Mouse (Mus musculus): ENCODE results near the gene Rpl9-ps6. TPM values are rescaled to one million over a fixed set of nuclear protein-coding genes. Genes with fewer than 3 reads are reported as not detected.
"Not testable (repeated sequence)": the region's sequence is repeated elsewhere in the genome, so short reads cannot be mapped to it uniquely, and the experiment has no call there.

Rpl9-ps6 gene
- polyA plus RNA-seq, 1 experiment from 2014 or later = 97.9 TPM

DNA sequence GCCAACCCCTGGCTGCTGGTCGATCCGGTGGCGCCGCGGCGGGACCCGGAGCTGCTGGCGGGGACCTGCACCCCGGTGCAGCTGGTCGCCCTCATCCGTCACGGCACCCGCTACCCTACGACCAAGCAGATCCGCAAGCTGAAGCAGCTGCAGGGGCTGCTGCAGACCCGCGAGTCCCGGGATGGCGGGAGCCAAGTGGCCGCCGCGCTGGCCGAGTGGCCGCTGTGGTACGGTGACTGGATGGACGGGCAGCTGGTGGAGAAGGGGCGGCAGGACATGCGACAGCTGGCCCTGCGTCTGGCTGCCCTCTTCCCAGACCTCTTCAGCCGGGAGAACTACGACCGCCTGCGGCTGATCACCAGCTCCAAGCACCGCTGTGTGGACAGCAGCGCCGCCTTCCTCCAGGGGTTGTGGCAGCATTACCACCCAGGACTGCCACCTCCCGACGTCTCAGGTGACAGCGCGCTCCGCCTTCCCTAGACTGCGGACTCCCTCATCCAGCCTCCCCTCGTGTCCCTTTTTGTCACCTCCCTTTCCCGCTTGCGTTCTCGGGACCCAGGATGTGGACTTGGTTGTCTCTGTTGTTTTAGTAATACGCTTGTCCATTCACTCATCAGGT lies 19.8 kb upstream of the Rpl9-ps6 start:
- Histone ChIP-seq H3K4me1 (ENCODE audit: insufficient read depth, low read length) (peaks cover 24% of the 10 kb centered on the region), H3K27ac (ENCODE audit: low read length) (peak overlapping the region; percentile 88), H3K4me2 (replicated peaks; ENCODE audit: low read depth, low read length) (peak overlapping the region; percentile 64), H3K9ac (replicated peaks; ENCODE audit: low read length) (peak overlapping the region; percentile 78), H3K4me3 (ENCODE audit: low read length) (peak overlapping the region; percentile 83)
- WGBS = under 1% methylated on average over 38 of the region's 47 CpGs
- peak; percentile 92 for ATAC-seq (ENCODE audit: low FRiP score, low TSS enrichment)
- not testable (repeated sequence) for H3K9me3 ChIP-seq (ENCODE audit: low read length); H3K27me3 ChIP-seq (ENCODE audit: insufficient read depth, low read length); H3K36me3 ChIP-seq (ENCODE audit: insufficient read depth, low read length)

DNA sequence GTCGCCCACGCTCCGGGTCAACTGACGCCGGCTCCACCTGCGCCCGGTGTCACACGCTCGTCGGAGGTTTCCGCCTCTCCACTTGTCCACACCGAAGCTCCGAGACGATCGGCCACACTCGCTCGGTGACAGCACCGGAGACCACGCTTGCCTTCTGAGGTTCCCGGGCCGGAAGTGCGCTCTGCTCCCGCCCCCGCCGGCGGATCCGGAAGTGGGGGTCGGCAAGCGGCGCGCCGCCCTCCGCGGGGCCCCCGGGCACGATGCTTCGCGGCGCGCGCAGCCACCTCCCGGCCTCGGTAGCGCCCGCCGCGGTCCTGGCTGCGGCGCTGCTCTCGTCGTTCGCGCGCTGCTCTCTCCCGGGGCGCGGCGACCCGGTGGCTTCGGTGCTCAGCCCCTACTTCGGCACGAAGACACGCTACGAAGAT lies 19.3 kb upstream of the Rpl9-ps6 start, which contains the start of gene Minpp1:
Gene Minpp1 (plus strand): TSS at position 89 of the 425 bp plus-strand sequence.
- peak within 1 kb of the TSS; percentile 83 for H3K4me3 ChIP-seq (ENCODE audit: low read length)
- H3K27ac ChIP-seq (ENCODE audit: low read length) = peak within 1 kb of the TSS; percentile 88
- peak; percentile 93 for ATAC-seq (ENCODE audit: low FRiP score, low TSS enrichment)
- no peaks in the 10 kb centered on the region for H3K27me3 ChIP-seq (ENCODE audit: insufficient read depth, low read length)
- H3K4me2 ChIP-seq (replicated peaks; ENCODE audit: low read depth, low read length) = peak within 1 kb of the TSS; percentile 64
- WGBS = under 1% methylated on average over 63 of the region's 64 CpGs
- H3K4me1 ChIP-seq (ENCODE audit: insufficient read depth, low read length) = peaks cover 20% of the 10 kb centered on the region
- no peaks in the 10 kb centered on the region for H3K36me3 ChIP-seq (ENCODE audit: insufficient read depth, low read length)
- no peaks in the 10 kb centered on the region for H3K9me3 ChIP-seq (ENCODE audit: low read length)
- H3K9ac ChIP-seq (replicated peaks; ENCODE audit: low read length) = peak within 1 kb of the TSS; percentile 78

DNA sequence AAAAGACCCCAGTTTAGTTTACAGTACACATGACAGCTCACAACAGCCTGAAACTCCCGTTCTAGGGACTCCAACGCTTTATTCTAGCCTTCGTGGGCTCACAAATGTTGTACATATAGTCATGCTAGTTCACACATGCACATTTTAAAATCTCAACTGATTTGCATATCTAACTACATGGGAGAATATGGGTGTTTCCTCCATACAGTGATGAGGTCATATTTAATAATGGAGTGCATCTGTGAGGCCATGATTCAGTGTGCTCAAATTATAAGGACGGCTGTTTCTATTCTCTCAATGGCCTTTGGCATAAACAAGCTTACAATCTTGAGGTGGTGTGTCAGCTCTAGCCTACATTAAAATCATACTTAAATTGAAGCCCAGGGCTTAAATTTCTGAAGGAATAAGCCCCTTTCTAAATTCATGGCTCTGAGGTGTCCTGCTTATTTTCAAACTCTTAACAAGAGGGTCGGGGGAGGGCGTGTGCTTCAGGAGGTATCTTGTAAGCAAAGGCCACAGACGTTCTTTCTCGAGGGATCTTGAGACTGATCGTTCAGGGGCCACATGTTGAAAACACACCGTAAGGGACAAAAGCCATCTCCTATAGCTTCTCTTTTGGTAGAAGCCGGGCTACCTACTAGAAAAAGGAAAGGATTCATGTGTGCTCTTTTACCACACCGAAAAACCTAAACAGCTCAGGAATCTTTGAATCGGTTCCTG lies 18.7 kb upstream of the Rpl9-ps6 start:
- 16% methylated on average over 13 of the region's 13 CpGs for WGBS
- Histone ChIP-seq H3K9me3 (ENCODE audit: low read length) (no peaks in the 10 kb centered on the region), H3K4me1 (ENCODE audit: insufficient read depth, low read length) (peaks cover 20% of the 10 kb centered on the region), H3K27me3 (ENCODE audit: insufficient read depth, low read length) (no peaks in the 10 kb centered on the region), H3K4me2 (replicated peaks; ENCODE audit: low read depth, low read length) (peak overlapping the region; percentile 64), H3K9ac (replicated peaks; ENCODE audit: low read length) (peak overlapping the region; percentile 78), H3K36me3 (ENCODE audit: insufficient read depth, low read length) (no peaks in the 10 kb centered on the region), H3K27ac (ENCODE audit: low read length) (peak overlapping the region; percentile 88), H3K4me3 (ENCODE audit: low read length) (peak overlapping the region; percentile 83)
- no peak for ATAC-seq (ENCODE audit: low FRiP score, low TSS enrichment)

DNA sequence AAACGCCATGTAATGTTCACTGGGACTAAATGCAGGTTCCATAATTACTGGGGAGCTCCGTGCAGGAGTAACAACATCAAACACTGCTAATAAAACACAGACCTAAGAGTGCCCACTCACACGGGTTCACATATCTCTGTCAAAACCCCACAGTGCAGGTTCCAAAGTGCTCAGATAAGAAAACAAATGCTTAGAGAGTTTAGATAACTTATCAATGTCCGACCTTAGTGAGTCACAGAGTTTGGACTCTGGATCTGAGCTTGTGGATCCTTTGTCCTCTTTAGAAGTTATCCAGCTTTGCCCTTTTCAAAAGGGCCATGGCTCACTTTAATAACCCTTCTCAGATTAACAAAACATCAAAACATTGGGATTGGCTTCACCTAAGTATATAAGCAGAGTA lies 15.1 kb upstream of the Rpl9-ps6 start:
- no peak for ATAC-seq (ENCODE audit: low FRiP score, low TSS enrichment)
- H3K4me2 ChIP-seq (replicated peaks; ENCODE audit: low read depth, low read length) = no peak overlapping the region
- no peak overlapping the region for H3K9ac ChIP-seq (replicated peaks; ENCODE audit: low read length)
- no peaks in the 10 kb centered on the region for H3K27me3 ChIP-seq (ENCODE audit: insufficient read depth, low read length)
- H3K9me3 ChIP-seq (ENCODE audit: low read length) = no peaks in the 10 kb centered on the region
- no peaks in the 10 kb centered on the region for H3K36me3 ChIP-seq (ENCODE audit: insufficient read depth, low read length)
- H3K4me1 ChIP-seq (ENCODE audit: insufficient read depth, low read length) = peaks cover 6% of the 10 kb centered on the region
- H3K4me3 ChIP-seq (ENCODE audit: low read length) = no peak overlapping the region
- H3K27ac ChIP-seq (ENCODE audit: low read length) = no peak overlapping the region
- 57% methylated on average over 4 of the region's 4 CpGs for WGBS

DNA sequence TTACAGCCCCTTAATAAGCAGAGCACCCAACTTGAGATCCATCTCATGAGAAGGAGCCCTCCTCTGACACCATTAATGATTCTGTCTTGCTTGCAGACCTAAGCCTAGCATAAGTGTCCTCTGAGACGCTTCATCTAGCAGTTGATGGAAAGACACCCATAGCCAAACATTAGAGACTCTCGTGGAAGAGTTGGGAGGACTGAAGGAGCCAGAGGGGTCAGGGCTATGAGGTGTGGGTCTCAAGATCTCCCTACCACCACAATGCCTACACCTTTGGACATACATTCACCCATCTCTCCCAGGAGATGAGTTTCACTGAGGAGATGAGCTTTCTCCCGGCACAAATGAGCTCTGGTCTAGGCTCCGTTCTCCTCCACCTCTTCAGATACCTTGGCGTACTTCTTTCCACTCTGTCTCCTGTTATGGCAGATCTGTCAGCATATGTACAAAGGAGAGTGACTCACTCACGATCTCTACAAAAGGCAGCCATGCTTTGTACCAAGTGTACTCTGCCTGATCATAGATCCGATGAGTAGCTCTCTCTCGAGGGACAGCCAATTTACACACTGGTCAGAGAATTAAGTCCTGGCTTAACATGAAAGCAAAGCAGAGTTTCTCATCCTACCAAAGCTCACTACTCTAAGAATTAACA lies 14.5 kb upstream of the Rpl9-ps6 start:
- Histone ChIP-seq H3K27me3 (ENCODE audit: insufficient read depth, low read length) (no peaks in the 10 kb centered on the region), H3K27ac (ENCODE audit: low read length) (no peak overlapping the region), H3K4me1 (ENCODE audit: insufficient read depth, low read length) (peaks cover 6% of the 10 kb centered on the region), H3K9ac (replicated peaks; ENCODE audit: low read length) (no peak overlapping the region), H3K4me2 (replicated peaks; ENCODE audit: low read depth, low read length) (no peak overlapping the region), H3K4me3 (ENCODE audit: low read length) (no peak overlapping the region), H3K9me3 (ENCODE audit: low read length) (no peaks in the 10 kb centered on the region), H3K36me3 (ENCODE audit: insufficient read depth, low read length) (no peaks in the 10 kb centered on the region)
- WGBS = 83% methylated on average over 8 of the region's 8 CpGs
- ATAC-seq (ENCODE audit: low FRiP score, low TSS enrichment) = no peak

DNA sequence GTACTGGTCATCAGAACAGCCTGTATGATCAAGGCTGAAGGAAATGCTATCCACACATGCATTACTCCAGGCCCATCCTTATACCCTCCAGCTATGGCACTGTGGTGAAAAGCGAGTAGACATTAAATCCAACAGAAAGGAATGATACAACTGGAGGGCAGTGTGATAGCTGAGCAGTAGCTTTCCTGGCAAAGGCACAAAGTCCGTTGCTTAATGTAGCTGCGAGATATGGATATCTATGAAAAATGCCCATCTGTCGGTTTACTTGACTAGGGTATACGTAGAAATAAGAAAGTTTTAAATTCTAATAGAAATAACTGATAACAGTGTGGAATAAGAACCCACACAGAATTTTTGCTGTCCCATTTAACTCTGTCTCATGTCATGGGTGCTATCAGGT lies 13.9 kb upstream of the Rpl9-ps6 start:
- no peak overlapping the region for H3K4me2 ChIP-seq (replicated peaks; ENCODE audit: low read depth, low read length)
- no peaks in the 10 kb centered on the region for H3K36me3 ChIP-seq (ENCODE audit: insufficient read depth, low read length)
- ATAC-seq (ENCODE audit: low FRiP score, low TSS enrichment) = no peak
- H3K9ac ChIP-seq (replicated peaks; ENCODE audit: low read length) = no peak overlapping the region
- no peaks in the 10 kb centered on the region for H3K27me3 ChIP-seq (ENCODE audit: insufficient read depth, low read length)
- H3K9me3 ChIP-seq (ENCODE audit: low read length) = no peaks in the 10 kb centered on the region
- WGBS = 84% methylated on average over 5 of the region's 5 CpGs
- no peak overlapping the region for H3K27ac ChIP-seq (ENCODE audit: low read length)
- peaks cover 6% of the 10 kb centered on the region for H3K4me1 ChIP-seq (ENCODE audit: insufficient read depth, low read length)
- no peak overlapping the region for H3K4me3 ChIP-seq (ENCODE audit: low read length)

DNA sequence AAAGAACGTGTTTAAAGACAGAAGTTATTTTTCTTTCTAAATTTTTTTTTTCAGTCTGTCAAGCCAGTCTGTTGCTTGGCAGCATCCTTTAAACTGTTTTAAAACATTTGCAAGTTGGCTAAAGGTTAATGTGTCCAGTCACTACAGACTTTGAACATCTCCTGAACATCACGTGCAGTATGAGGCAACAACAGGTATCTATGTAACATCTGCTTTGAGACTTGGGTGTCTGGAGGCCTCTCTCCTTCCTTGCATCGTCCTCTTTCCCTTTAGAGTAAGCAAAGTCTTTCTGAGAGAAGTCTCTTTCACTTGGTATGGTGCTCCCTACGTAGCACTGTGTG lies 10.3 kb upstream of the Rpl9-ps6 start:
- Histone ChIP-seq H3K27ac (ENCODE audit: low read length) (no peak overlapping the region), H3K4me2 (replicated peaks; ENCODE audit: low read depth, low read length) (no peak overlapping the region), H3K4me1 (ENCODE audit: insufficient read depth, low read length) (no peaks in the 10 kb centered on the region), H3K4me3 (ENCODE audit: low read length) (no peak overlapping the region), H3K36me3 (ENCODE audit: insufficient read depth, low read length) (no peaks in the 10 kb centered on the region), H3K27me3 (ENCODE audit: insufficient read depth, low read length) (no peaks in the 10 kb centered on the region), H3K9ac (replicated peaks; ENCODE audit: low read length) (no peak overlapping the region), H3K9me3 (ENCODE audit: low read length) (no peaks in the 10 kb centered on the region)
- no peak for ATAC-seq (ENCODE audit: low FRiP score, low TSS enrichment)
- WGBS = 76% methylated on average over 4 of the region's 4 CpGs

DNA sequence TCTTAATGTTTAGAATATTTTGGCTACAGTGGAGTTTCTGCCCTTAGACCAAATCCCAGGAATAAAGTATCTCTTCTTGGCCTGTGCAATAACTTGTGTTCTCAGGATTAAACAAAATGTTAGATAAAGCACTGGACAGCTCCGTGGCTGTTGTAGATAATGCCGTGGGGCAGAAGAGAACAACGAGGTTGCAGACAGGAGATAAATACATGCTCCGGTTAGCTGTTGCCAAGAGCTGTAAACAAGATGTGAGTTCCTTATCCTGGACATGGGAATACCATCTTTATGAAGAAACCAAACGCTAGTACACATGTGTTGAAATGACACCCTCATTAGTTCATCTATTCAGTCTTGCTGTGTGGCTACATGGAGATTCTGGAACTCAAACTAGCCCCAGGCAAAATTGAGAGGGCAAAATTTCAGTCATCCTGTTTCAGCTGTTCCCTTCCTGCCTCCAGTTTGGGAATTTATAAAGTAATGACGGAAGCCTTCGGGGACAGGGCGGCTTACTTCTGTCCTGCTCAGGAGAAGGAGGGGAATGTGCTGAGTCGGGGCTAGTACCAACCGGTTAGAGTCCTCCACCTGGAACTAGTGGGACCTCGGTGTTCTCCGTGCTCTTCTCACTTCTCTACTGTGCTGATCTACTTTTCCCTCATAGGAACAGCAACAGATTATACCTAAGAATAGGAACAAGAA lies 9.8 kb upstream of the Rpl9-ps6 start:
- WGBS = 75% methylated on average over 12 of the region's 12 CpGs
- Histone ChIP-seq H3K36me3 (ENCODE audit: insufficient read depth, low read length) (no peaks in the 10 kb centered on the region), H3K27me3 (ENCODE audit: insufficient read depth, low read length) (no peaks in the 10 kb centered on the region), H3K4me2 (replicated peaks; ENCODE audit: low read depth, low read length) (no peak overlapping the region), H3K9ac (replicated peaks; ENCODE audit: low read length) (no peak overlapping the region), H3K9me3 (ENCODE audit: low read length) (no peaks in the 10 kb centered on the region), H3K4me1 (ENCODE audit: insufficient read depth, low read length) (no peaks in the 10 kb centered on the region), H3K4me3 (ENCODE audit: low read length) (no peak overlapping the region), H3K27ac (ENCODE audit: low read length) (no peak overlapping the region)
- 0 out of 2 replicates have a peak, but pooled peaks have one; percentile 57 for ATAC-seq (ENCODE audit: low FRiP score, low TSS enrichment)

DNA sequence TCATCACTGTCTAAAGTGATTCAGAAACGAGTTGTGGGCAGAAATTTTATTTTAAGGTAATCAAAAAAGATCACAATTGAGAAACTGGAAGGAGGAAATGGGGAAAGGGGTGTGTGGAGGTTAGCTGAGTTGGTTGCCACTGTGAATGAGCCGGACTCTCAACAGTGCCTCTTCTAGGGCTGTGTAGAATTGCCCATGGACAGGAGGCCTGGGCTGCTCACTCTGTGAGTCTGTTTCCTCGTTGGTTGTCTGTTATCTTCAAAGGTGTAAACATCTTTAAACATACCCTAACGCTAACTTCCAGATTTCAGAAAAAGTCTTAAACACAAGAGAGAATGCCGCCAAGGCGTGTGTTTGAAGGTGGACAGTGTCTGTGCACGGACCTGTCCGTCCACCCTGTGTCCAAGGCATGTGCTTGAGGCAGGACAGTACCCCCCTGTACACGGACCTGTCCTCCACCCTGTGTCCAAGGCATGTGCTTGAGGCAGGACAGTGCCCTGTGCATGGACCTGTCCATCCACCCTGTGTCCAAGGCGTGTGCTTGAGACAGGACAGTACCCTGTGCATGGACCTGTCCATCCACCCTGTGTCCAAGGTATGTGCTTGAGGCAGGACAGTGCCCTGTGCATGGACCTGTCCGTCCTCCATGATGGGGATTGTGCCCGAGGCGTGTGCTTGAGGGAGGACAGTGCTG lies 4.3 kb upstream of the Rpl9-ps6 start:
- H3K4me3 ChIP-seq (ENCODE audit: low read length) = no peak overlapping the region
- H3K9me3 ChIP-seq (ENCODE audit: low read length) = no peaks in the 10 kb centered on the region
- ATAC-seq (ENCODE audit: low FRiP score, low TSS enrichment) = peak; percentile 54; the same call in 1 of the 2 replicates
- no peak overlapping the region for H3K9ac ChIP-seq (replicated peaks; ENCODE audit: low read length)
- H3K4me2 ChIP-seq (replicated peaks; ENCODE audit: low read depth, low read length) = no peak overlapping the region
- no peaks in the 10 kb centered on the region for H3K27me3 ChIP-seq (ENCODE audit: insufficient read depth, low read length)
- WGBS = 88% methylated on average over 13 of the region's 13 CpGs
- H3K4me1 ChIP-seq (ENCODE audit: insufficient read depth, low read length) = no peaks in the 10 kb centered on the region
- H3K27ac ChIP-seq (ENCODE audit: low read length) = no peak overlapping the region
- H3K36me3 ChIP-seq (ENCODE audit: insufficient read depth, low read length) = no peaks in the 10 kb centered on the region

All from kidney, embryonic 16.5 days (tissue).